Mouse (Mus musculus): ENCODE measurements at regions not wholly inside any gene's neighbourhood (a gene's known extent, or its start where the extent isn't known, plus 50 kb on each side); places are given as distances from the start of the nearest gene placed in this dataset.

GRCm38 (mm10) chr11:71912626-71913025 lies 124.7 kb downstream of the Aipl1 start:
- TF ChIP-seq CTCF (IDR thresholded peaks at IDR 0.05; ENCODE audit: low read depth): no peak
- TF ChIP-seq EP300 (optimal IDR thresholded peaks at IDR 0.05): no peak

All from stomach, postnatal 0 days (tissue).